Mouse (Mus musculus): ENCODE data around the gene Rad54l. TPM values are rescaled to one million over a fixed set of nuclear protein-coding genes. Genes with fewer than 3 reads are reported as not detected.
A peak's percentile ranks its signal among the peaks of the same experiment; 100 is the strongest.

Gene Rad54l
- polyA plus RNA-seq, 1 experiment from 2014 or later, result 24.4 TPM

DNA sequence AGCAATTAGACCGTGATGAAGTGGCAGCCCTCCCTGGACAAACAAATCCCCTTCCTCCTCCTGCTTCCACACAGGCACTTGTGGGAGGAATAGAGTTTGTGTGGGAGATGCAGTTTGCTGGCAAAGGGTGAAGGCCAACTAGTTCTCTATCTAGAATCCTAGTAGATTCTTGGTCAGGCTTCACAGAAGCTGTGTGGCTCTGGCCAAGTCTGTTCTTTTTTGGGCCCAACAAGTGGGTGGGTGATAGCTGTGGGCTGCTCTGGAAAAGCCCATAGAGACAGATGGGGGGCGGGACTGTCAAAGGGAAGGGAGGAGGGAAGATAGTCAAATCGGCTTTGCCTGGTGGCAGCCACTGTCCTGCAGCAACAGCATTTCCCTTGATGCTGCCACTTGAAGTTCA lies 37.3 kb upstream of the Rad54l start:
- H3K27ac ChIP-seq (ENCODE audit: low read length), result no peak overlapping the region
- no peaks in the 10 kb centered on the region for H3K27me3 ChIP-seq (replicated peaks; ENCODE audit: control insufficient read depth, insufficient read depth, low read length)
- H3K36me3 ChIP-seq (ENCODE audit: control insufficient read depth, insufficient read depth, low read length), result peaks cover 16% of the 10 kb centered on the region
- no peak overlapping the region for H3K4me2 ChIP-seq (ENCODE audit: low read depth, low read length)
- peaks cover 13% of the 10 kb centered on the region for H3K4me1 ChIP-seq (ENCODE audit: control insufficient read depth, insufficient read depth, low read length)
- H3K4me3 ChIP-seq (ENCODE audit: low read length), result no peak overlapping the region
- no peaks in the 10 kb centered on the region for H3K9me3 ChIP-seq (ENCODE audit: control insufficient read depth, low read length)
- 91% methylated on average over 3 of the region's 3 CpGs for whole genome bisulfite sequencing
- H3K9ac ChIP-seq (ENCODE audit: low read depth, low read length), result no peak overlapping the region
- ATAC-seq, result no peak

DNA sequence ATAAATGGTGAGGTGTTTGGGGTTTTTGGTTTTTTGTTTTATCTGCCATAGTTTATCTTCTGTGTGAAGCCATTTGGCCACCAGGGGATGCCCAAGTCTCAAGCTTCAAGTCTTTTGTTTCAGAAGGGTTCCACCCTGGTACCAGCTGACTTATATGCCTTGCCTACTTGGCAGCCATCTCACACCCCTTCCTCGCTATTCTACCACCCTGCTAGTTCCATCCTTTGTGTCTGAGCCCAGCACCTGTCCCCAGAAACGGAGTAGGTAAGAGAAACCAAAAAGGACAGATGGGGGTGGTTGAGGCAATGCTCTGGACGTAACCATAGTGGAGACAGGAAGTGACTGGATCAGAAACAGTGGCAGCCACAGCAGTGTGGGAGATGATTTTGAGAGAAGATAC lies 36.4 kb upstream of the Rad54l start:
- no peak for ATAC-seq
- Histone ChIP-seq H3K27me3 (replicated peaks; ENCODE audit: control insufficient read depth, insufficient read depth, low read length) (no peaks in the 10 kb centered on the region), H3K4me2 (ENCODE audit: low read depth, low read length) (no peak overlapping the region), H3K36me3 (ENCODE audit: control insufficient read depth, insufficient read depth, low read length) (peaks cover 21% of the 10 kb centered on the region), H3K27ac (ENCODE audit: low read length) (no peak overlapping the region), H3K9ac (ENCODE audit: low read depth, low read length) (no peak overlapping the region), H3K4me3 (ENCODE audit: low read length) (no peak overlapping the region), H3K4me1 (ENCODE audit: control insufficient read depth, insufficient read depth, low read length) (peaks cover 9% of the 10 kb centered on the region), H3K9me3 (ENCODE audit: control insufficient read depth, low read length) (no peaks in the 10 kb centered on the region)
- WGBS, result 82% methylated on average over 3 of the region's 3 CpGs

DNA sequence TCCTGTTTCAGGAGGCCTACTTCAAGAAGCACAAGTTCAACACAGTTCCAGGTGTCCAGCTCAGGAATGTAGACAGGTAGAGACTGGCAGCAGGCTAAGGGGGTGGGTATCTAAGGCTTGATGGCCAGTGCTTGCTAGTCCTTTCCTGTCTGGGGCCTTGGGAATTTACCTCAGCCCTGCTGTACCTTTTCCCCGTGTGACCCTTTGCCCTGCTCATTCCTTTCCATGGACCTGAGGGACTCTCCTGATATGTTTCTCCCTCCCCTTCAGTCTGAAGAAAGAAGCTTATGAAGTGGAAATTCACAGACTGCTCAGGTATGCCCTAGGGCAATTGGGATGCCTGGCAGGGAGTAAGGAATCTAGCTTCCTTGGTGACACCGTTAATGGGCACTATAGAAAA lies 34.4 kb upstream of the Rad54l start:
- no peaks in the 10 kb centered on the region for H3K4me1 ChIP-seq (ENCODE audit: control insufficient read depth, insufficient read depth, low read length)

DNA sequence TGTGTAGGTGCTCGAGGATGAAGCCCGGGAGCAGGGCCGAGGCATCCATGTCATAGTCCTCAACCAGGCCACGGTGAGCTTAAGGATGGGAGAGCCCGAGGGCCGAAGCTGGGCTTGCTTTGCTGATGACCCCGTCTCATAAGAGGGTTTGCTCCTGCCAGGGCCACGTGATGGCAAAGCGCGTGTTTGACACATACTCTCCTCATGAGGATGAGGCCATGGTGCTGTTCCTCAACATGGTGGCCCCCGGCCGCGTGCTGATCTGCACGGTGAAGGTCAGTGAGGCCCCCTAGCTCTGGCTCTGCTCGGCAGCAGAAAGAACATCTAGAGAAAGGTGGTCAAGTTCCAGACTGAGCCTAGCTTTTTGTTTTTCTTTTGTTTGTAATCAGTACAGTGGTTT lies 29.2 kb upstream of the Rad54l start:
- no peaks in the 10 kb centered on the region for H3K27me3 ChIP-seq (replicated peaks; ENCODE audit: control insufficient read depth, insufficient read depth, low read length)
- peaks cover 10% of the 10 kb centered on the region; the same call in 1 of the 2 replicates for H3K4me1 ChIP-seq (ENCODE audit: control insufficient read depth, insufficient read depth, low read length)
- no peak overlapping the region for H3K4me3 ChIP-seq (ENCODE audit: low read length)
- H3K36me3 ChIP-seq (ENCODE audit: control insufficient read depth, insufficient read depth, low read length), result peaks cover 30% of the 10 kb centered on the region
- H3K9ac ChIP-seq (ENCODE audit: low read depth, low read length), result no peak overlapping the region
- no peaks in the 10 kb centered on the region for H3K9me3 ChIP-seq (ENCODE audit: control insufficient read depth, low read length)
- WGBS, result 94% methylated on average over 15 of the region's 15 CpGs
- ATAC-seq, result no peak
- no peak overlapping the region for H3K4me2 ChIP-seq (ENCODE audit: low read depth, low read length)
- H3K27ac ChIP-seq (ENCODE audit: low read length), result no peak overlapping the region

More for the DNA sequence above, 34.4 kb upstream of the Rad54l start:
- ATAC-seq, result no peak
- Histone ChIP-seq H3K4me2 (ENCODE audit: low read depth, low read length) (no peak overlapping the region), H3K36me3 (ENCODE audit: control insufficient read depth, insufficient read depth, low read length) (peaks cover 32% of the 10 kb centered on the region), H3K9me3 (ENCODE audit: control insufficient read depth, low read length) (no peaks in the 10 kb centered on the region), H3K27ac (ENCODE audit: low read length) (no peak overlapping the region), H3K27me3 (replicated peaks; ENCODE audit: control insufficient read depth, insufficient read depth, low read length) (no peaks in the 10 kb centered on the region), H3K9ac (ENCODE audit: low read depth, low read length) (no peak overlapping the region), H3K4me3 (ENCODE audit: low read length) (no peak overlapping the region)
- 90% methylated on average over 2 of the region's 2 CpGs for WGBS

DNA sequence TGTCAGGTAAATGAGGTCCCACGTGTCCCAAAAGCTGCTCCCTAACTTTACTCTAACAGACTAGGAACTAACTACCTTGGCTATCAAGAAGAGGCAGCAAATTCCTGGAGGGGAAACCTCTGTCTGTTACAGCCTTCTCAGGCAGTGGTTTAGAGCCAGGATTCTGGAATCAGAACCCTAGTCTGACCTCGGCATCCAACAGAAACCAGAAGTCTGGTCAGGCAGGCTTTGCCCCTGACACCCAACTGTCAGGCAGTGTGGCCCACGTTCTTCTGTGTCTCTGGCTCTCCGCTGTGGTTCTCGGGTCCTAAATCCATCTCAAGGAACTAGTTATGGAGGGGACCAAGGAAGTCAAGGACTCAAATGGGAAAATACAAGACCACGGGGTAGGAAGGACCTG lies 27.7 kb upstream of the Rad54l start, which contains the start of gene Lurap1:
Lurap1 (minus strand) TSS at position 101 of the 400 bp plus-strand sequence.
- ATAC-seq, result no peak
- Histone ChIP-seq H3K4me3 (ENCODE audit: low read length) (peak within 1 kb of the TSS; percentile 74), H3K4me2 (ENCODE audit: low read depth, low read length) (peak within 1 kb of the TSS; percentile 74), H3K36me3 (ENCODE audit: control insufficient read depth, insufficient read depth, low read length) (peaks cover 24% of the 10 kb centered on the region), H3K9me3 (ENCODE audit: control insufficient read depth, low read length) (no peaks in the 10 kb centered on the region), H3K27ac (ENCODE audit: low read length) (peak within 1 kb of the TSS; percentile 86), H3K4me1 (ENCODE audit: control insufficient read depth, insufficient read depth, low read length) (peaks cover 10% of the 10 kb centered on the region; the same call in 1 of the 2 replicates), H3K27me3 (replicated peaks; ENCODE audit: control insufficient read depth, insufficient read depth, low read length) (no peaks in the 10 kb centered on the region), H3K9ac (ENCODE audit: low read depth, low read length) (peak within 1 kb of the TSS; percentile 94)
- WGBS, result 72% methylated on average over 6 of the region's 6 CpGs

DNA sequence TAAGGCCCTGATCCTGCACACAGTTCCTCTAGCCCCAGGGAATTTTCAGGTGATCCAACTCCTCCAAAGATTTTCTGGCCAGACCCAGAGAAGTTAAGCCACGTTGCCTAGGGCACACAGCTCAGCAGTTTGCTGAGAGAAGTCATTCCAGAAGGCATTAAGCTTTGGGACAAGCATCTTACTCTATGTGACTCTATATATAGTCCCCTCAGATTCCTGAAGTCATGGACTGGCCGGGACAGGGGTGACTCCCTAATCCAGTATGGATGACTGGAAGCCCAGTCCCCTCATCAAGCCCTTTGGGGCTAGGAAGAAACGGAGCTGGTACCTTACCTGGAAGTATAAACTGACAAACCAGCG lies 27.4 kb upstream of the Rad54l start:
- H3K27ac ChIP-seq (ENCODE audit: low read length), result peak overlapping the region; percentile 86; the same call in 1 of the 2 replicates

DNA sequence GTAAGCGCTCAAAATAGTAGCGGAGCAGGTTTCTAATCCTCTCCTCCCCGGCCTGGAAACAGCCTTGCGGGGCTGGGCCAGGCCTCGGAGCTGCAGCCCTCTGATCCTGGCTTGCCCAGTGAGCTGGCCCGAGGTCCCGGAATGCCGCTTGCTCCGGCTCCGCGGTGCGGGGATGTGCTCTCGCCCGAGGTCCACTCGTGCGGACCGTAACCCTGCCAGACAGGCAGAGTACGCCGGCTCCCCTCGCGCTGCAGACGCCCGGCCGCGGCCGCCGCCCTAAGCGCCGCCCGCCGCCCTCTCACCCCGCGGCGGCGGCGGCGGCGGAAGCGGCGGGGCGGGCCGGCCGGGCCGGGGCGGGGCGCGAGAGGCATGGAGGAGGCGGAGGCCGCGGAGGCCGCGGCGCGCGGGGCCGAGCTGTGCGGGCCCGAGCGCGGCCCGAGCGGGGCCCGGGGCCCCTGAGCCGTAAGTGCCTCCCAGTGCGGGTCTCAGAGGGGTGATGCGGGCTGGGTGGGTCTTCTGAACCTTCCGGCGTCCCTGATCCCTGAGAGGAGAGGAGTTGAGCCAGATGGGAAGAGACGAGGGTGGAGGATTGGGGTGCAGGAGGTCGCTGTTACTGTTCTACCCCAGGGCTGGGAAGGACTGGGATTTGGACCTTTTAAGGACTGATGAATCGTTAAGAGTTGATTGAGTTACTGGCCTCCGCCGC lies 26.8 kb upstream of the Rad54l start:
- Histone ChIP-seq H3K4me2 (ENCODE audit: low read depth, low read length) (peak overlapping the region; percentile 74), H3K4me1 (ENCODE audit: control insufficient read depth, insufficient read depth, low read length) (peaks cover 10% of the 10 kb centered on the region; the same call in 1 of the 2 replicates), H3K9ac (ENCODE audit: low read depth, low read length) (peak overlapping the region; percentile 94), H3K27me3 (replicated peaks; ENCODE audit: control insufficient read depth, insufficient read depth, low read length) (no peaks in the 10 kb centered on the region), H3K36me3 (ENCODE audit: control insufficient read depth, insufficient read depth, low read length) (peaks cover 16% of the 10 kb centered on the region), H3K9me3 (ENCODE audit: control insufficient read depth, low read length) (no peaks in the 10 kb centered on the region), H3K27ac (ENCODE audit: low read length) (peak overlapping the region; percentile 86), H3K4me3 (ENCODE audit: low read length) (peak overlapping the region; percentile 74)
- peak; percentile 97 for ATAC-seq
- under 1% methylated on average over 69 of the region's 73 CpGs for WGBS

More for the DNA sequence above, 27.4 kb upstream of the Rad54l start:
- 17% methylated on average over 4 of the region's 4 CpGs for WGBS
- Histone ChIP-seq H3K36me3 (ENCODE audit: control insufficient read depth, insufficient read depth, low read length) (peaks cover 20% of the 10 kb centered on the region), H3K9ac (ENCODE audit: low read depth, low read length) (peak overlapping the region; percentile 94), H3K9me3 (ENCODE audit: control insufficient read depth, low read length) (no peaks in the 10 kb centered on the region), H3K4me1 (ENCODE audit: control insufficient read depth, insufficient read depth, low read length) (peaks cover 10% of the 10 kb centered on the region; the same call in 1 of the 2 replicates), H3K27me3 (replicated peaks; ENCODE audit: control insufficient read depth, insufficient read depth, low read length) (no peaks in the 10 kb centered on the region), H3K4me2 (ENCODE audit: low read depth, low read length) (peak overlapping the region; percentile 74), H3K4me3 (ENCODE audit: low read length) (peak overlapping the region; percentile 74)
- peak; percentile 24; the same call in 1 of the 2 replicates for ATAC-seq

DNA sequence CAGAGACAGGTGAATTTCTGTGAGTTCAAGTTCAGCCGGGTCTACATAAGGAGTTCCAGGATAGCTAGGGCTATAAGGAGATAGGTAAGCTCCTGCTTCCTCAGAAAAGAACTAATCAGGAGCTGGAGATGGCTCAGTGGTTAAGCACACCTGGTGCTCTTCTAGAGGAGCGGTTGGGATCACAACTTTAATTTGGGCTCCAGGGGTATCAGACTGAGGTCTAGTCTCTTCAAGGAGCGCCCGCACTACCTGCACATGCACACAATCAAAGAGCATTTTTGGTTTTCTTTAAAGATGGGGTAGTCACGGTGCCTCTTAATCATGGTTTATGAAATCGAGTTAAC lies 26.3 kb upstream of the Rad54l start:
- WGBS, result 27% methylated on average over 6 of the region's 6 CpGs
- Histone ChIP-seq H3K4me3 (ENCODE audit: low read length) (peak overlapping the region; percentile 74), H3K36me3 (ENCODE audit: control insufficient read depth, insufficient read depth, low read length) (peaks cover 14% of the 10 kb centered on the region), H3K4me1 (ENCODE audit: control insufficient read depth, insufficient read depth, low read length) (peaks cover 10% of the 10 kb centered on the region; the same call in 1 of the 2 replicates), H3K27me3 (replicated peaks; ENCODE audit: control insufficient read depth, insufficient read depth, low read length) (no peaks in the 10 kb centered on the region), H3K4me2 (ENCODE audit: low read depth, low read length) (peak overlapping the region; percentile 74), H3K27ac (ENCODE audit: low read length) (peak overlapping the region; percentile 86), H3K9me3 (ENCODE audit: control insufficient read depth, low read length) (no peaks in the 10 kb centered on the region), H3K9ac (ENCODE audit: low read depth, low read length) (peak overlapping the region; percentile 94)
- peak; percentile 7; the same call in 1 of the 2 replicates for ATAC-seq

DNA sequence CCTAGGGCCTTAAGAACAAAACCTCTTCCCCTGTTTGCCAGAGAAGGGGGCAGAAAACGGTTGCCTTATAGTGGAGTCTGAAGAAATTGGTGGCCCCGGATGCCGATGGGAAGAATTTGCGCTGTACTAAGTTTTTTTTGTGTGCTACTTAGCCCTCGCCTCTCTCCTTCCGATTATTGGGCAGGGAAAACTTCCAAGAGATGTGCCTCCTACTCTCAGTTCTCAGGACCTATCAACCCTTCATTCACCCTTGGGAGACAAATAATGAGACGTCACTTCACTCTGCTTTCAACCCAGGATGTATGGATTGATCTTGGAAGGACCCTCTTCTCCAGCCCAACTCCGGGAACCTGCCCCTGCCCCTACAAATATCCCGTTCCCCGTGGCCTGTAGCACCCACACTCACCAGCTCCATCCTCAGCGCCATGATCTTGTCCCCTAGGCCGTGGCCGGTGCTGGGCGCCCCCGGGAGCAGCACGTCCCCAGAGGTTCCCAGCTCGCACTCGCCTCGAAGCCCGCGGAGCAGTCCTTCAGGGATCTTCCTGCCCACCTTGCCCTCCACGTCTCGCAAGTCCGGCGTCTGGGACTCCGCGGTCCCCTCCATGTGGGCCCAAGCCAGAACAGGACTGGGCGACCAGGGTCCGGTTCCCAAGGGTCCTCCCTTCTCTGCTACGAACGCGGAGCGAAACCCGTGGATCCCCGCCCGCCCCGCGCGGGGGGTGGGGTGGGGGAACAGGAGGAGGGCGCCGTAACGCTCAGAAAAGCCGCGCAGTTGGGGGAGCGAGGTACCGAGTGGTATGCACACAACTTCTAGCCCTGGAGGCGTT lies 20.6 kb upstream of the Rad54l start:
- Histone ChIP-seq H3K4me3 (ENCODE audit: low read length) (peak overlapping the region; percentile 74), H3K9ac (ENCODE audit: low read depth, low read length) (peak overlapping the region; percentile 81), H3K27ac (ENCODE audit: low read length) (no peak overlapping the region), H3K9me3 (ENCODE audit: control insufficient read depth, low read length) (no peaks in the 10 kb centered on the region), H3K27me3 (replicated peaks; ENCODE audit: control insufficient read depth, insufficient read depth, low read length) (no peaks in the 10 kb centered on the region), H3K36me3 (ENCODE audit: control insufficient read depth, insufficient read depth, low read length) (no peaks in the 10 kb centered on the region), H3K4me2 (ENCODE audit: low read depth, low read length) (peak overlapping the region; percentile 99), H3K4me1 (ENCODE audit: control insufficient read depth, insufficient read depth, low read length) (peaks cover 10% of the 10 kb centered on the region)
- peak; percentile 79 for ATAC-seq
- under 1% methylated on average over 43 of the region's 47 CpGs for WGBS
